Mouse (Mus musculus) embryonic facial prominence, embryonic 11.5 days (tissue): ENCODE measurements around the gene Kdm4a. TPM values are rescaled to one million over a fixed set of nuclear protein-coding genes. Genes with fewer than 3 reads are reported as not detected.

ENCODE experiments used
- ATAC-seq: fragments of 200-750 bp; cut with Nextera tagmentation; replicated peaks from 2 replicates; pipeline ENCODE4 v1.8.0; 2017; ENCODE audit warnings: low read depth; ENCODE audit not compliant: insufficient number of reproducible peaks, low FRiP score, low TSS enrichment
- DNase-seq: peaks from one replicate; pipeline ENCODE4 v3.0.0-alpha.2; 2015; ENCODE audit warnings: low spot score
- H3K27ac ChIP-seq: fragments of 300-500 bp; sonication (generic); replicated peaks from 2 replicates; pipeline ENCODE4 v1.5.1; 2014; ENCODE audit warnings: mild to moderate bottlenecking, low read depth, low read length, control low read depth
- H3K27me3 ChIP-seq: fragments of 300-500 bp; sonication (generic); 2 replicates; pipeline ENCODE4 v1.6.1; 2014; ENCODE audit warnings: mild to moderate bottlenecking, low read length, moderate library complexity, mixed read lengths; ENCODE audit not compliant: control insufficient read depth, insufficient read depth
- H3K36me3 ChIP-seq: fragments of 300-500 bp; sonication (generic); replicated peaks from 2 replicates; pipeline ENCODE4 v1.6.1; 2014; ENCODE audit warnings: low read depth, mild to moderate bottlenecking, low read length, moderate library complexity, mixed read lengths; ENCODE audit not compliant: control insufficient read depth, insufficient read depth
- H3K4me1 ChIP-seq: fragments of 300-500 bp; sonication (generic); 2 replicates; pipeline ENCODE4 v1.6.1; 2014; ENCODE audit warnings: low read length, mixed read lengths; ENCODE audit not compliant: control insufficient read depth, insufficient read depth
- H3K4me2 ChIP-seq: fragments of 300-500 bp; sonication (generic); 2 replicates; pipeline ENCODE4 v1.6.1; 2014; ENCODE audit warnings: low read depth, mild to moderate bottlenecking, control low read depth, low read length, moderate library complexity
- H3K4me3 ChIP-seq: fragments of 300-500 bp; sonication (generic); 2 replicates; pipeline ENCODE4 v1.5.1; 2014; ENCODE audit warnings: low read depth, low read length, control low read depth
- H3K9ac ChIP-seq: fragments of 300-500 bp; sonication (generic); replicated peaks from 2 replicates; pipeline ENCODE4 v1.6.1; 2014; ENCODE audit warnings: mild to moderate bottlenecking, control low read depth, low read length
- H3K9me3 ChIP-seq: fragments of 300-500 bp; sonication (generic); replicated peaks from 2 replicates; pipeline ENCODE4 v1.6.1; 2016; ENCODE audit warnings: mild to moderate bottlenecking, low read length, inconsistent platforms, mixed read lengths; ENCODE audit not compliant: control insufficient read depth
- WGBS: fragments of 180-500 bp; shearing (Covaris S2); extraction: QIAGEN DNeasy Blood & Tissue Kit; methylation state at CpG from one replicate; pipeline ENCODE4 v1.1.7; 2014; 5-methylcytosine and 5-hydroxymethylcytosine counted together
- polyA plus RNA-seq: library from polyadenylated mRNA; unstranded; fragments of >200 nt; fragmentation: Nextera tagmentation; extraction: Ambion mirVana; gene quantifications from 2 replicates; pipeline ENCODE4 v1.2.1, GENCODE M21; 2014

Gene Kdm4a
- polyA plus RNA-seq, 1 experiment from 2014 or later, result 53.2 TPM

- H3K9me3 ChIP-seq, result no peaks in the 10 kb centered on the region
- 93% methylated on average over 17 of the region's 17 CpGs for WGBS
- no peak overlapping the region for H3K9ac ChIP-seq
- H3K4me1 ChIP-seq, result no peaks in the 10 kb centered on the region
- peaks cover 35% of the 10 kb centered on the region for H3K36me3 ChIP-seq
- no peak overlapping the region for H3K27ac ChIP-seq
- DNase-seq, result no peak
- no peak overlapping the region for H3K4me3 ChIP-seq
- H3K27me3 ChIP-seq, result no peaks in the 10 kb centered on the region
- ATAC-seq, result no peak
- no peak overlapping the region for H3K4me2 ChIP-seq
Measured at GRCm38 (mm10) chr4:118152020-118152785, 27.6 kb downstream of the Kdm4a start.

- H3K36me3 ChIP-seq, result peaks cover 33% of the 10 kb centered on the region
- ATAC-seq (no peak), DNase-seq (no peak)
- no peaks in the 10 kb centered on the region for H3K9me3 ChIP-seq
- H3K27ac ChIP-seq, result no peak overlapping the region
- no peaks in the 10 kb centered on the region for H3K4me1 ChIP-seq
- H3K27me3 ChIP-seq, result no peaks in the 10 kb centered on the region
- no peak overlapping the region for H3K4me2 ChIP-seq
- 94% methylated on average over 7 of the region's 7 CpGs for WGBS
- no peak overlapping the region for H3K9ac ChIP-seq
- no peak overlapping the region for H3K4me3 ChIP-seq
Measured at GRCm38 (mm10) chr4:118150804-118151203, 29.0 kb downstream of the Kdm4a start.

DNA sequence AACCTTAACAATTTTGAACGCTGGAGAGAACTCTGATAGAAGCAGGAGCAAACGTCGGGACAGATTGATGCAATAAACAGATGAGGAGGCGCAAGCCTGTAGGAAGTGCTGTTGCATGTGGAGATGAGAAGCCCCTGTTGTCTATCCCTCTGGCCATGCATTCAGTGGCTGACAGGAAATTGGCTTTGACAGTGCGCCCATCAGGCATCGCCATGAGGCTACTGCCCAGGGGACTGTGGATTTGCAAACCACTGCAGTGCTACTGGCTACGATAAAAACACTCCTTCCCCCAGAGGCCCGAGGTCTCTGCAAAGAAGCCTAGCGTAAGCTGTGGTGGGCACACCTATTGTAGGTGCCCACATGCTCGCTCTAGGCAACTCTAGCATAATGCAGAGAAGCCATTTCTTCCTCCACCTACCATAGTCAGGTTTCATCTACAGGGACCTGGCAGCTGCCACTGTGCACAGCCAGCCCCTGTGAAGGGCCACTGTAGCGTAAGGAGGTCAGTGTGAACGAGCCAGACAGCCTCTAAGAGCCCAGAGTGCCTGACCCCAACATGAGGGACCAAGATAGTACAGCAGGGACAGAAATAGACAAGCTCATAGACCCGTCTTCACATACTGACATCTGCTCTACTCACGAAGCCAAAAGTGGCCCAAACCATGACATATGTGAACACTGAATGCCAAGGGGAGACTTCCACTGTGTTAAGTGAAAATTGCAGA lies 29.7 kb downstream of the Kdm4a start:
- WGBS, result 82% methylated on average over 14 of the region's 14 CpGs
- no peaks in the 10 kb centered on the region for H3K9me3 ChIP-seq
- H3K36me3 ChIP-seq, result peaks cover 37% of the 10 kb centered on the region
- H3K27ac ChIP-seq, result no peak overlapping the region
- no peak for DNase-seq
- H3K4me3 ChIP-seq, result no peak overlapping the region
- no peak overlapping the region for H3K9ac ChIP-seq
- ATAC-seq, result no peak
- no peaks in the 10 kb centered on the region for H3K4me1 ChIP-seq
- H3K4me2 ChIP-seq, result no peak overlapping the region
- no peaks in the 10 kb centered on the region for H3K27me3 ChIP-seq

- WGBS, result 91% methylated on average over 10 of the region's 10 CpGs
- Histone ChIP-seq H3K36me3 (peaks cover 44% of the 10 kb centered on the region), H3K4me3 (no peak overlapping the region), H3K4me1 (no peaks in the 10 kb centered on the region), H3K27ac (no peak overlapping the region), H3K27me3 (no peaks in the 10 kb centered on the region), H3K9me3 (no peaks in the 10 kb centered on the region), H3K9ac (no peak overlapping the region), H3K4me2 (no peak overlapping the region)
- ATAC-seq, result no peak
- DNase-seq, result no peak
Measured at GRCm38 (mm10) chr4:118149055-118149576, 30.7 kb downstream of the Kdm4a start.

DNA sequence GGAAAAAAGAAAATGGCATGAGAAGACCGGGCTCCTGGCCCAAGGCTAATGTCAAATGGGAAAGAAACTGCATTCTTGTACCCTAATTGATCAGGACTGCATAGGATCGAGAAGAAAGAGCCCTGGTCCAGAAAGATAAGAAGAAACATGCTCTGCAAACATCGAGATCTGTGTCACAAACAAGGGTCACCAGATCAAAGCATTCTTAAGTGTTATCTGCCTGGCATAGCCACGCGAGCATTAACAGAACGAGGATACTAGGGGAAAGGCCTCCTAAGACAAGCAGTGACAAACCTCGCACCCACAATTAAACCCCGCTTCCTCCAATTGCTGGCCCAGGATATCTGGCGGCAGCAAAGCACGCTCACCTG lies 31.5 kb downstream of the Kdm4a start:
- Histone ChIP-seq H3K4me3 (no peak overlapping the region), H3K27ac (no peak overlapping the region), H3K9me3 (no peaks in the 10 kb centered on the region), H3K27me3 (no peaks in the 10 kb centered on the region), H3K9ac (no peak overlapping the region), H3K36me3 (peaks cover 44% of the 10 kb centered on the region), H3K4me1 (no peaks in the 10 kb centered on the region), H3K4me2 (no peak overlapping the region)
- ATAC-seq (no peak), DNase-seq (no peak)
- 85% methylated on average over 10 of the region's 10 CpGs for WGBS

DNA sequence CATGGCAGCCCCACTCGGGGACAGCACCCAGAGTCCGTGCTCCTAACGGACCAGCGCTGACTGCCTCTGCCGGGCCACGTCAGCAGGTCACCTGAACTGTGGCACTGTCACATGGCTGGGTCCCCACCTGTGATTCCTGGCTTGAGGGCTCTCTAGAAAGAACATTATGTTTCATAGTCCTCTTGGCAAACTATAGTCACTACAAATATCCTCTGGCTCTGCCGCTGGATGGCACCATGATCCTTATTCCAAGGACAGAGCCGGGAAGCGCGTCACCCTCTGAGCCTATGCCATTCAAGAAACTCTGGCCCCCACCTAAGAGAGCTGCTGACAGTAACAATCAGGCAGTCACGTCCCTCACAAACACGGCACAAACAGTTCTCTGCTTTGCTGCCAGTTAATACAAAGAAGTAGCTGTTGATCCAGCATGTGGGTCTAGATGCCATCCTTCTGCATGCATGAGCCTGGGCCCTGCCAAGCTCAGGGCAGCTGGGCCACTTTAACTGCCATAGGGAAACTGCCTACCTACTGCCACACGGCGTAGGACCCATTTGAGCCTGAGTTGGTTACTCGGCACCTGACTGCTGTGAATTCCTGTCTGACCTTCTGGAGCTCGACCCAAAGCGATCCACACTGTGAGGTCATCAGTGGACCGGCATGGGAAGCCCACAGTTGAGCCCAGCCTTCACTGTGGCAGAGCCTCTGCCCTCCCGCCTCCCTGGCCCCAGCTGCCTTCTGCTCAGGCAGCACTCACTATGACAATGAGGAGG lies 32.1 kb downstream of the Kdm4a start:
- Histone ChIP-seq H3K4me3 (no peak overlapping the region), H3K27me3 (no peaks in the 10 kb centered on the region), H3K27ac (no peak overlapping the region), H3K9me3 (no peaks in the 10 kb centered on the region), H3K36me3 (peaks cover 44% of the 10 kb centered on the region), H3K4me2 (no peak overlapping the region), H3K4me1 (no peaks in the 10 kb centered on the region), H3K9ac (no peak overlapping the region)
- 93% methylated on average over 19 of the region's 19 CpGs for WGBS
- DNase-seq (no peak), ATAC-seq (no peak)

DNA sequence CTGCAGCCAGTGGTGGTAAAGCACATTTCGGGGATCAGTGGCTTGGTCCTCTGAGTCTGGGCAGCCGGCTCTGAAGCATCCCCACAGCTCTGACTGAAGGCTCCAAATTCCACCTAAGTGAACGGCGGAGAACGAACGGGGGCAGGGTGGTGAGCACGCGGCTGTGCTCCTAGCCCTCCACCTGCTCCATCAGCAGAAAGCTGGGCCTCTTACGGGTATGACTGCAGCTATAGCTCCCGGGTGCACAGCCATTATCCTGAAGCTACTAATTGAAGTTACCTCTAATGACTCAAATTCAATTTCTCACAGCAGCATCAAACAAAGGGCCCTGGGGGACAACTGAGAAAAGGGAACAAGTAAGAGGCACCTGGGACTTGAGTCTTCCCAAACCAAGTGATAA lies 32.8 kb downstream of the Kdm4a start:
- ATAC-seq (no peak), DNase-seq (no peak)
- no peak overlapping the region for H3K4me3 ChIP-seq
- no peaks in the 10 kb centered on the region for H3K27me3 ChIP-seq
- no peak overlapping the region for H3K9ac ChIP-seq
- no peak overlapping the region for H3K27ac ChIP-seq
- 89% methylated on average over 10 of the region's 10 CpGs for WGBS
- H3K36me3 ChIP-seq, result peaks cover 45% of the 10 kb centered on the region
- no peaks in the 10 kb centered on the region for H3K4me1 ChIP-seq
- no peak overlapping the region for H3K4me2 ChIP-seq
- H3K9me3 ChIP-seq, result no peaks in the 10 kb centered on the region
